Mouse (Mus musculus) stomach, adult 2 months (tissue): ENCODE results near the gene Mcts2. TPM values are rescaled to one million over a fixed set of nuclear protein-coding genes. Genes with fewer than 3 reads are reported as not detected.

ENCODE experiments used
- polyA plus RNA-seq: library from polyadenylated mRNA; depleted of rRNA; stranded (reverse); fragments of >200 nt; gene quantifications from 2 replicates; pipeline ENCODE4 v1.2.3, GENCODE M21; 2012; rRNA removed

Gene Mcts2
- 0.67 and 1.0 TPM in 2 replicates for polyA plus RNA-seq

GRCm38 (mm10) chr2:152686806-152687267 lies at the start of gene Mcts2:
Mcts2 (plus strand) TSS chr2:152687035.

GRCm38 (mm10) chr2:152669256-152669638 lies 17.6 kb upstream of the Mcts2 start, which contains the start of gene H13:
H13 (plus strand) TSS chr2:152669461.

GRCm38 (mm10) chr2:152736090-152736601 lies 49.3 kb downstream of the Mcts2 start, which contains the start of gene Id1:
Id1 (plus strand) TSS chr2:152736251.

Other genes with a start within 250 kb of the Mcts2 start
- 0.23 TPM in 1 of 2 replicates, not detected in the other for gene Defb23, start 222.4 kb upstream of the Mcts2 start, polyA plus RNA-seq
- gene Defb20, start 210.0 kb upstream of the Mcts2 start, polyA plus RNA-seq = 1.2 TPM in 1 of 2 replicates, not detected in the other
- 0.31 TPM in 1 of 2 replicates, not detected in the other for gene Defb22, start 196.9 kb upstream of the Mcts2 start, polyA plus RNA-seq
- gene Defb26, start 175.3 kb upstream of the Mcts2 start, polyA plus RNA-seq = not detected in 2 replicates
- gene Defb28, start 168.8 kb upstream of the Mcts2 start, polyA plus RNA-seq = 0.39 TPM in 1 of 2 replicates, not detected in the other
- gene Defb29, start 146.9 kb upstream of the Mcts2 start, polyA plus RNA-seq = not detected in 2 replicates
- gene Gm17416, start 117.7 kb upstream of the Mcts2 start, polyA plus RNA-seq = not detected in 2 replicates
- not detected in 2 replicates for gene Defb21, start 114.3 kb upstream of the Mcts2 start, polyA plus RNA-seq
- gene Defb19, start 106.7 kb upstream of the Mcts2 start, polyA plus RNA-seq = not detected in 2 replicates
- gene Defb45, start 87.6 kb upstream of the Mcts2 start, polyA plus RNA-seq = not detected in 2 replicates
- gene Defb36, start 82.7 kb upstream of the Mcts2 start, polyA plus RNA-seq = not detected in 2 replicates
- gene Defb25, start 64.0 kb upstream of the Mcts2 start, polyA plus RNA-seq = 3.2 TPM in 1 of 2 replicates, not detected in the other
- gene Rem1, start 60.1 kb upstream of the Mcts2 start, polyA plus RNA-seq = 6.7 and 10.2 TPM in 2 replicates
- 70.4 and 121 TPM in 2 replicates for gene H13, start 17.6 kb upstream of the Mcts2 start, polyA plus RNA-seq
- 694 and 877 TPM in 2 replicates for gene Id1, start 49.2 kb downstream of the Mcts2 start, polyA plus RNA-seq
- gene Cox4i2, start 67.1 kb downstream of the Mcts2 start, polyA plus RNA-seq = 1.8 and 3.3 TPM in 2 replicates
- 30.1 and 30.6 TPM in 2 replicates for gene Bcl2l1, start 144.7 kb downstream of the Mcts2 start, polyA plus RNA-seq
- 0.28 and 0.78 TPM in 2 replicates for gene Tpx2, start 160.9 kb downstream of the Mcts2 start, polyA plus RNA-seq
- 1.0 and 1.5 TPM in 2 replicates for gene Mylk2, start 224.3 kb downstream of the Mcts2 start, polyA plus RNA-seq
- gene Foxs1, start 246.2 kb downstream of the Mcts2 start, polyA plus RNA-seq = 3.9 and 5.3 TPM in 2 replicates